Mouse (Mus musculus): ENCODE results near the gene Lama5.

Gene Lama5

DNA sequence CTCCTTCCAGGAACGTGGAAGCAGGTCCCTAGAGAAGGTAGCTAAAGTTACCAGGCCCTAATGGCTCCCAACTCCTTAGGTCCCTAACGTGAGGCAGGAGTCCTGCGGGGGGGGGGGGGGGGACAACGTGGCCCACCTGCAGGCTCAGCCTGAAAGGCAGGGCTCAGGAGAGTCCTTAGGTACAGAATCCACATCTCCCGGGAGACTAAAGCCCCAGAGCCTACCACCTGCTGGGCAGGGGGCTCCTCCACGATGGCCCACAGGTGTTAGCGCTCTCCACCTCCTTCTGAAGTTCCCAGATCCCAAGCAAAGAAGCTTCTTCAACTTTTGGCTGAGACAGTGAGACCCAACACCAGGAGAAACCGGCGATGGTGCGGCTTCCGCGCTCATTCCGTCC, 1.0 kb downstream of the Lama5 start:
- no peak for DNase-seq (ENCODE audit: low spot score)

DNA sequence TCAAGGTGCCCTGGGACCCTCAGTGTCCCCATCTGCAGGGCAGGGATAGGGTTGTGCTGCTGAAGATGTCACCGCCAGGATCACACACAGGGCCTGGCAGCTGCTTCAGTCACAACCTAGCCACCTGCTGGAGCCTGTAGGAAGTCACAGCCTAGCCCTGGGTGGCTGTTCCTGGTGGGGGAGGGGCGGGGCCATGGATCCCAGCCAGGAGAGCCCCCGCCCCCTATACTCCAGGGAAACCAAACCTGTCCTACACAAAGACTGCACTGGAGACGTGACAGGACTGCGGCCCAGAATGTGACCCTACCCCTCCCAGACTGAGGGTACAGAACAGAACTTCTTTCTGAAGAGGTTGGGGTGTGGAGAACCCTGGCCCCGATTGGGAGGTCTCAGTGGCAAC, 3.4 kb downstream of the Lama5 start:
- DNase-seq (ENCODE audit: low spot score): no peak

DNA sequence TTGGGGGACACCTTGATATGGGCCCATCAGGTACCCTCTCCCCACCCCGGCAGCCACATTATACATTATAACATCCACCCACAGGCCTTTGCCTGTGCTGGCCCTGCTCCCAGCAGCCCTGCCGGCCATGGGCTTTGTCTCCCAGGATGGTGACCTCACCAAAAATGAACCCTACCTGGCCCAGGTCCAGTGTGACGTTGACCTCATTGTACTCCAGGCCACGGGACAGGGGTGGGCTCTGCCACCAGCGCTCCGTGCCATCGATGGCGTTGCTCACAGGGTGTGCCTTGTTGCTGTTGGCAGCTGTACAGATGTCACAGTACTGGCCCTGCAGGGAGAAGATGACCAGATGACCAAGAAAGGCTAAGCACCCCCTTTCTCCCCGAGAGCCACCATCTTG, 4.6 kb downstream of the Lama5 start:
- DNase-seq (ENCODE audit: low spot score): no peak

DNA sequence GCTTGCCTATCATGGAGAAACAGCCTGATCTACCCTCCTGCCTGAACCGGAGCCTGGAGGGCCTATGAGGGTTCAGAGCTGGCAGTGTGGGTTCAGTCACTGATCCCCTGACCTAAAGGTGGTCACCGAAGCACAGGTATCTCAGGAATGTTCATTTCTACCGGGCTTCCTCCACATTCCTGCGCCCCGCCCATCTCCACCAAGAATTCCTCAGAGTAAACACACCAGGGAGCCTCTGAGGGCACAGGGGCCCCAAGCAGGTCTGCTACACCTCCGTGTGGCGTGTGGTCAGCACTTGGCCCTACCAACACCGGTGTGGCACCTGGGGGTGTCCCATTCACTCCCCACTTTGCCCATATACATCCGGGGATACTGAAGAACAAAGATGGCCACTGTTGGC, 5.5 kb downstream of the Lama5 start:
- DNase-seq (ENCODE audit: low spot score): no peak

- DNase-seq (ENCODE audit: low spot score): no peak
Observed at GRCm38 (mm10) chr2:180219145-180219943, 6.3 kb downstream of the Lama5 start.

GRCm38 (mm10) chr2:180218677-180219076, 7.0 kb downstream of the Lama5 start:
- peak; percentile 70 for DNase-seq (ENCODE audit: low spot score)

DNA sequence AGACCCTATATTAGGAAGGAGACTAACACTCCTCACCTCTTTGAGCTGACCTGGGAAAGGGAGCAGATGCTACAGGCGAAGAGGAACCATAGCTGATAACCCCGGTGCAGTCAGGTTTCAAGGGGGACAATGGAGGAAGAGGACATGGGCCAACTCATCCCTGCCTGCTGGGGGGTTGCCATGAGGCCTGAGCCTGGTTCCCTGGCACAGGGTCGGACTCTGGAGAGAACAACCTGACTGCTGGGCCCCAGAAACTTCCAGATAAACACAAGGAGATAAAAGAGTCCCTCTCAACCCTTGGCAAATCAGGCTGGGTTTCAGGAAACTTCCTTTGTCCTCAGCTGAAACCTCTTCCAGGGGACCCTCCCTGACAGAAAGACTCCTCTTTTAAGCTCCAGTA, 7.4 kb downstream of the Lama5 start:
- no peak for DNase-seq (ENCODE audit: low spot score)

DNA sequence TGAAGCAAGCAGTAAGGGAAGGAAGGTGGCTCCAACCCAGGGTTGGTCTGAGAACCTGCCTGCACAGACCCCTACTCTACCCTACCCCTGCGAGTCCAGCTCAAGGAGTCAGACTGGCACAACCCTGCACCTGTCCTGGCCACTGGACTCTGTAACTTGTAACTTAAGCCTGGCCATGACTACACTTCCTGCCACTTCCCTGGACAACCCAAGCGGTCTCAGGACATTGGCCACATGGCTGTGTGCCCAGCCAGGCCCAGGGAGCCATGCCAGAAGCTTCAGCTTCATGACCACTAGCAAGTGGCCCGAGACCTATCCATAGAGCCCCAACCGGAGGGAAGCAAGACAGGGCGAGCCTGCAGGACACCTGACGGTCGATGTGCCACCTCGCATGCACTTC, 8.1 kb downstream of the Lama5 start:
- peak; percentile 88 for DNase-seq (ENCODE audit: low spot score)

DNA sequence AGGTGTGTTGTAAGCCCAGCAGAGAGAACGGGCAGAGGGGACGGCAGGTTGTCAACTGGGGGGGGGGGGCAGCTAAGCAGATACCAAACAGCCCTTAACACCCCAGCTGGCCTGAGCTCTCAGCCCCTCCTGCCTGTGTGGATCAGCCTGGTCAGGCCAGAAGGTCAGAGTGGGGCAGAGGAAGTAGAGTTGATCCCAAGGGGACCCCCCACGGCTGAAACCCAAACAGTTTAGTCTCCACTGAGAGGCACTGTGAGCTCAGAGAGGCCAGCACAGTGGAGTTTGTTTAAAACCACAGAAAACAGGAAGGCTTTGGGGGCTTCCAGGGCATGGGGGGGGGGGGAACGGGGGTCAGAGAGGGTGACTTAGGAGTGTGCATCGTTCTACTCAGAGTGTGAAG, 8.7 kb downstream of the Lama5 start:
- no peak for DNase-seq (ENCODE audit: low spot score)

- DNase-seq (ENCODE audit: low spot score): peak; percentile 68
Observed at GRCm38 (mm10) chr2:180215951-180216350, 9.7 kb downstream of the Lama5 start.

GRCm38 (mm10) chr2:180215011-180215461, 10.6 kb downstream of the Lama5 start:
- DNase-seq (ENCODE audit: low spot score): no peak

- DNase-seq (ENCODE audit: low spot score): no peak
Observed at GRCm38 (mm10) chr2:180214352-180214978, 11.2 kb downstream of the Lama5 start.

DNA sequence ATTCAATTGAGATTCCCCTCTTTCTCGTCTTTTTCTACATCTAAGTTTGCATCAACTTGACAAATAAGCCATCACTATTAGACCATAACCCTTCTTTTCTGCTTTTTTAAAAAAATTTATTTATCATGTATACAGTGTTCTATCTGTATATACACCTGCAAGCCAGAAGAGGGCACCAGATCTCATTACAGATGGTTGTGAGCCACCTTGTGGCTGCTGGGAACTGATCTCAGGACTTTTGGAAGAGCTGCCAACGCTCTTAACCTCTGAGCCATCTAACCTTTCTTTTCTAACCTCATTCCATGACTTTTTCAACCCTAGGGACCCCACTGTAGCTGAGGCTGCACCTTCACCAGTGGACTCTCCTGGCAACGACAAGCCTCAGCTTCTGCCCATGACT, 13.4 kb downstream of the Lama5 start:
- DNase-seq (ENCODE audit: low spot score): no peak

- no peak for DNase-seq (ENCODE audit: low spot score)
Observed at GRCm38 (mm10) chr2:180208976-180209375, 16.7 kb downstream of the Lama5 start.

- peak; percentile 57 for DNase-seq (ENCODE audit: low spot score)
Observed at GRCm38 (mm10) chr2:180207840-180208239, 17.8 kb downstream of the Lama5 start.

DNA sequence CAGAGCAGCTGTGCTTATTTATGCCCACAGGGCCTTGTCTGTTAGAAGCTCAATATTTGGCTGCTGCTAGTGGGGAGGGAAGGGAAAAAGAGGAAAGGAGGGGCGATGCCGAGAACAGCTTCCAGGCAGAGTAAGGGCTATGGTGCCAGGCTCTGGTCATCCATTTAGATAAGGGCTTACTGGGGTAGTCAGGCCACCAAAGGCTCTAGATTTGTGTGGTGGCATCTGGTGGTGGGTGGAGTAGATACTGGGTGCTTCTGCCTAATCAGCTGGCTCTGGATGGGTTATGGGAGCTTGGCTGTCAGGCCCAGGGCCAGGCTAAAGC, 19.7 kb downstream of the Lama5 start:
- no peak for DNase-seq (ENCODE audit: low spot score)

GRCm38 (mm10) chr2:180205083-180205955, 20.3 kb downstream of the Lama5 start:
- DNase-seq (ENCODE audit: low spot score): no peak

DNA sequence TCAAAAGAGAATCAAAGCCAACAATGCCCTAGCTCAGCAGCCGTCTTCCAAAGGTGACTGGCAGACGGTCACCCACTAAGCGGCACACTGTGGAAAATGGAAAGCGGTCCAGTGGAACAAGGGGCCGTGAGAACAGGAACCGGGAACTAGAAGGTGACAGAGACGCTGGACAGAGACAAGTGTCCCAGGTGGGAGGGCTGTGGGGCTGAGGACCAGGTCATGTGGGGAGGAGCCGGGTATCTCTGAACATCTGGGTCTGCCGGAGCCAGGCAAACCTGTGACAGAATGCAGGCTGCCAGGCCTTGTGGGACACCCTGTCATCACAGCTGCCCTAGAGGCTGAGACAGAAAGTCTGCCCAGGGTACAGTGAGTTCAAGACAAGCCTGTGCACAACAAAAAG, 21.2 kb downstream of the Lama5 start:
- no peak for DNase-seq (ENCODE audit: low spot score)

DNA sequence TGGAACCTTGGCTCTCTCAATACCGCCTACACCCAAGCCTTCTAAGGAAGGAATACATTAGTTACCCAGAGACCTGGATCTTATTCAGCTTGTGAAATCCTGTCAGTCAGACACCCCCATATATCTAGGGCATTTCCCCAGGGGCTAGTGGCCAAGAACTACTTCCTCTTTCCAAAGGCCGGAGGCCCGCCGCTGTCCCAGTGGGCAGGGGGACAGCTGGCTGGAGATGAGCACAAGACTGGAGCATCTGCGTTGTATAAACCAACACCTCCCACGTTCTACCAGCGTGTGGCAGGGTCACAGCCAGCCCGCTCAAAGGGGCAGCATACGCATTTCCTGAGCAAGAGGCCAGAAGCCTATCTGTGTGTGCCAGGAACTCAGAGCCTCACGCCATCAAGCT, 22.9 kb downstream of the Lama5 start:
- DNase-seq (ENCODE audit: low spot score): peak; percentile 68

DNA sequence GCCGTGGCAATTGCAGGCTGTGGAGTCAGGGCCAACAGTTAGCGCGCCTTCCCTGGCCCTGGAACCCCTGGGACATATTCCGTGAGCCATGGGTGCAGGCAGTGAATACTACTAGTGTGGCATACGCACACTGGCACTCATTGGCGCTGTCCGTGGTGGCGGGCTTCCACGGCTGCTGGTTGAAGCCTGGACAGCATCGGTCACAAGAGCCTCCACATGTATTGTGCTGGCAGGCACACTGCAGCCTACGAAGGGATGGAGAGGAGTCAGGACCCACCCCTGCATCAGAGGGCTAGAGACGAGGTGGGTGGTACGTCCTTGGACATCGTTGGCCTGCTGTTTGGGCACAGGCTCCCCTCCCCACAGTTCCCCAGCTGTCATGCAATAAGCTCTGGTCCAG, 23.4 kb downstream of the Lama5 start:
- DNase-seq (ENCODE audit: low spot score): no peak

- no peak for DNase-seq (ENCODE audit: low spot score)
Observed at GRCm38 (mm10) chr2:180201303-180201702, 24.4 kb downstream of the Lama5 start.

GRCm38 (mm10) chr2:180200681-180201080, 25.0 kb downstream of the Lama5 start:
- DNase-seq (ENCODE audit: low spot score): no peak

DNA sequence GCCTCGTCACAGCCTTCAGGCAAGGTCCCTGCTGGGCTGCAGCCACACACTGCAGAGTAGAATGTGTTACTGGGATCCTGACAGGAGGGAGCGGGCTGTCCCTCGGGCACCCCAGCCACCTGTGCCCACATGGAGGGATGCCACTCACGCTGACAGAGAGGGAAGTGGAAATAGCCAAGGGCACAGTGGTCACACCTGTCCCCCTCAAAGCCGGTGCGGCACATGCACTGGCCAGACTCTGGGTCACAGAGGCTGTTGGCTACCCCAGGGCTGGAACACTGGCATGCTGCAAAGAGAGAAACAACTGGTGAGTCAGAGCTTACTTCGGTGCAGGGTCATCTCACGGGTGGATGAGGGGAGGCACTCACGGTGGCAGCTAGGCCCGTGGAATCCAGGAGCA, 26.9 kb downstream of the Lama5 start:
- no peak for DNase-seq (ENCODE audit: low spot score)

Data from lung, postnatal 25 days (tissue).